In the genomic region with DNA sequence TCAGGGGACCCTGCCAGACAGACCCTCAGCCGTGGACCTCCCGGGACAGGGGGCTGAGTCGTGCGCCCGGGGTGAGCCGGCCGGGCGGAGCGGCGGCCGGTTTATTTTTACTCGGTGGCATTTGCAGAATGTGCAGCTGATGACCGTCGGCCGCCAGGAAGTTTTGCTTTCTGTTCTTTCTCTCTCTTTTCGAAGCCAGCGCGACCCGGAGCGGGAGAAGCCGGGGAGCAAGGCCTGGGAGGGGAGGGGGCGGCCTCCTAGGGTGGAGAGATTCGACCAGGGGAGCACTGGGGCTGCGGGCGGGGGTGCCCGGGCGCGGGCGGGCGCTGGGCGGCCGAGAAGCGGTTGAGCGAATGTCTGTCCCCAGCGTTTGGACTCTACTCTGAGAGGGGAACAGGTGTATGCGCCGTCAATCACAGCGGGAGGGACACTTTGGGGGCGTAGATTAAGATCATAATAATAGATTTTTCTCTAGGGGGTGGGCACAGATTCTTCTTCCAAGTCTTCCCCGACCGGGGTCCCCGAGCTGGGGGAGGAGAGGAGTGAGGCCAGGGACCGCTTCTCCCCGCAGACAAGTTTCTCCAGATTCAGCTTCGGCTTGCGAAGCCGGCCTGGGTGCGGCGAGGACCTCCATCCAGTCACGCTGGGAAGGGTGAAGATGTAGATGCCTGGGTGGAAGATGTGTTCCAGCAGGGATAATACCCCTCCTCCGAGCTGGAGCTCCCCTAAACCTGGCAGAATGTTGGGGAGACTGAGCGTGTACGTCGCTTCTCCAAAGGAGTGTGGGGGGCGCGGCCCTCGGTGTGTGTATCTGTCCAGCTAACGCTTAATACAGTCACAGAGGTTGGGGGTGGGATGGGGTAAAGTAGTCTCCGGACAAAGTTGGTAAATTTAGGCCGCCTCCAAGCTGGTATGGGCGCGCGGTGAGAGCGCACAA, we compare ENCODE assay signal across 8 mouse cellular contexts. TPM values are rescaled to one million over a fixed set of nuclear protein-coding genes. Genes with fewer than 3 reads are reported as not detected.
DNase-seq lines count a peak whose midpoint lies in the region; ATAC-seq and TF ChIP-seq lines count a peak whose summit lies in the region.

No protein-coding gene starts in this region.

- peaks cover 33% of the 10 kb centered on the region for H3K4me1 ChIP-seq in forebrain, embryonic 14.5 days (ENCODE audit: control insufficient read depth, insufficient read depth, low read length)
- H3K4me1 ChIP-seq in hindbrain, embryonic 15.5 days (replicated peaks): peaks cover 62% of the 10 kb centered on the region
- peaks cover 48% of the 10 kb centered on the region for H3K4me1 ChIP-seq in lung, embryonic 15.5 days

- H3K4me2 ChIP-seq in forebrain, embryonic 14.5 days (ENCODE audit: low read length): peak overlapping the region; percentile 99
- H3K4me2 ChIP-seq in hindbrain, embryonic 15.5 days: peak overlapping the region; percentile 93
- H3K4me2 ChIP-seq in lung, embryonic 15.5 days: peak overlapping the region; percentile 100

- WGBS in forebrain, embryonic 14.5 days: under 1% methylated on average over 60 of the region's 64 CpGs
- WGBS in hindbrain, embryonic 15.5 days: under 1% methylated on average over 63 of the region's 64 CpGs
- WGBS in lung, embryonic 15.5 days: under 1% methylated on average over 59 of the region's 64 CpGs

- no peaks in the 10 kb centered on the region for H3K9me3 ChIP-seq in forebrain, embryonic 14.5 days (replicated peaks; ENCODE audit: control insufficient read depth, low read length)
- no peaks in the 10 kb centered on the region for H3K9me3 ChIP-seq in hindbrain, embryonic 15.5 days
- H3K9me3 ChIP-seq in lung, embryonic 15.5 days: no peaks in the 10 kb centered on the region

- H3K4me3 ChIP-seq in layer of hippocampus, adult 2 months: peak overlapping the region; percentile 71
- peak overlapping the region; percentile 48 for H3K4me3 ChIP-seq in forebrain, embryonic 14.5 days (ENCODE audit: low read depth, low read length)
- H3K4me3 ChIP-seq in hindbrain, embryonic 15.5 days: peak overlapping the region; percentile 48
- H3K4me3 ChIP-seq in lung, embryonic 15.5 days: peak overlapping the region; percentile 75

- no peak for ATAC-seq in forebrain, embryonic 14.5 days
- ATAC-seq in hindbrain, embryonic 15.5 days (ENCODE audit: low FRiP score, low read depth): no peak
- no peak for ATAC-seq in lung, embryonic 15.5 days (ENCODE audit: borderline replicate concordance, extremely low read depth, low FRiP score, low TSS enrichment)

- no peak for DNase-seq in layer of hippocampus, adult 2 months (ENCODE audit: low spot score in 2 of 2)
- DNase-seq in layer of hippocampus, postnatal 14 days (ENCODE audit: low spot score in 2 of 2): no peak
- no peak for DNase-seq in forebrain, embryonic 14.5 days (ENCODE audit: low spot score)
- peak; percentile 53 for DNase-seq in testis, postnatal 10 days (ENCODE audit: low spot score)
- DNase-seq in c-Kit-positive CD71-positive TER-119-positive erythroid progenitor cells, embryonic 14.5 days (ENCODE audit: low spot score): no peak
- no peak for DNase-seq in right cerebral cortex, postnatal 36 days (ENCODE audit: low spot score in 2 of 2)

- peak overlapping the region; percentile 32; the same call in 1 of the 2 replicates for H3K9ac ChIP-seq in forebrain, embryonic 14.5 days (ENCODE audit: low read length)
- peak overlapping the region; percentile 24 for H3K9ac ChIP-seq in hindbrain, embryonic 15.5 days
- H3K9ac ChIP-seq in lung, embryonic 15.5 days: peak overlapping the region; percentile 60

- TF ChIP-seq CTCF in layer of hippocampus, adult 2 months (conservative IDR thresholded peaks at IDR 0.05): no peak

- H3K27ac ChIP-seq in layer of hippocampus, adult 2 months: no peak overlapping the region
- no peak overlapping the region for H3K27ac ChIP-seq in forebrain, embryonic 14.5 days (ENCODE audit: low read depth, low read length)
- 0 out of 2 replicates have a peak overlapping the region, but pooled peaks have one; percentile 24 for H3K27ac ChIP-seq in hindbrain, embryonic 15.5 days (replicated peaks)
- peak overlapping the region; percentile 47 for H3K27ac ChIP-seq in lung, embryonic 15.5 days

- H3K27me3 ChIP-seq in forebrain, embryonic 14.5 days (replicated peaks; ENCODE audit: control insufficient read depth, insufficient read depth, low read length): peaks cover 64% of the 10 kb centered on the region
- H3K27me3 ChIP-seq in hindbrain, embryonic 15.5 days: peaks cover 64% of the 10 kb centered on the region
- peaks cover 73% of the 10 kb centered on the region for H3K27me3 ChIP-seq in lung, embryonic 15.5 days

- H3K36me3 ChIP-seq in forebrain, embryonic 14.5 days (ENCODE audit: control insufficient read depth, insufficient read depth, low read length): no peaks in the 10 kb centered on the region
- no peaks in the 10 kb centered on the region for H3K36me3 ChIP-seq in hindbrain, embryonic 15.5 days
- no peaks in the 10 kb centered on the region for H3K36me3 ChIP-seq in lung, embryonic 15.5 days

RNA-seq across cellular contexts. Expression of gene Casz1, which starts 1.9 kb away (rescaled TPM):
- total RNA-seq in layer of hippocampus, adult 2 months (2021): under 1 TPM; 0.34 to 0.56 TPM
- 1 to 10 TPM in 1 of 2 experiments, under 1 TPM in 1; 0.88 to 1.1 TPM for total RNA-seq in layer of hippocampus, postnatal 14 days (2021)
- polyA plus RNA-seq in forebrain, embryonic 14.5 days (2014; fragmentation: Nextera tagmentation; extraction: Ambion mirVana): 0.57 and 1.1 TPM in 2 replicates
- polyA plus RNA-seq in hindbrain, embryonic 15.5 days (2015; fragmentation: Nextera tagmentation; extraction: Ambion mirVana): 4.6 and 6.7 TPM in 2 replicates
- 5.4 and 6.5 TPM in 2 replicates for polyA plus RNA-seq in lung, embryonic 15.5 days (2015; fragmentation: Nextera tagmentation; extraction: Ambion mirVana)

Comparison
In these comparisons a context has a peak if more than half of its experiments do, and no peak if none do; other contexts are left out.
1. H3K27ac ChIP-seq: peak in hindbrain, embryonic 15.5 days (single experiment) and lung, embryonic 15.5 days (single experiment); none in layer of hippocampus, adult 2 months (single experiment) and forebrain, embryonic 14.5 days (single experiment).
2. Peak in every context shown above with its lines, with median percentiles within 50 percentile points of each other: H3K4me3 ChIP-seq, H3K4me2 ChIP-seq and H3K9ac ChIP-seq.